Mouse (Mus musculus) heart, postnatal 25 days (tissue): ENCODE data around the gene Dock1. TPM values are rescaled to one million over a fixed set of nuclear protein-coding genes. Genes with fewer than 3 reads are reported as not detected.

ENCODE experiments used
- DNase-seq: peaks from one replicate; pipeline ENCODE4 v3.0.0; 2022; ENCODE audit warnings: low spot score
- intact Hi-C: fragments of 180-260 bp; cut with DNase I; formaldehyde crosslinking; loops from one replicate; pipeline ENCODE4 v1.15.1; 2025
- total RNA-seq, 2 experiments: library from RNA; stranded (reverse); gene quantifications; 2 replicates each; pipeline ENCODE4 v1.2.3; 2021

Gene Dock1
- total RNA-seq, 2 experiments from 2014 or later: 23.7 to 27.7 TPM

GRCm38 (mm10) chr7:134730406-134731126, 60.1 kb downstream of the Dock1 start:
- DNase-seq: no peak
- intact Hi-C loops: no loop called here

- intact Hi-C loops: no loop called here
- no peak for DNase-seq
Observed at GRCm38 (mm10) chr7:134747059-134747458, 76.6 kb downstream of the Dock1 start.

- intact Hi-C loops: no loop called here
- no peak for DNase-seq
Observed at GRCm38 (mm10) chr7:134748376-134748775, 77.9 kb downstream of the Dock1 start.

GRCm38 (mm10) chr7:134749613-134750012, 79.2 kb downstream of the Dock1 start:
- DNase-seq: no peak

GRCm38 (mm10) chr7:134751496-134751895, 81.0 kb downstream of the Dock1 start:
- intact Hi-C loops: no loop called here
- DNase-seq: no peak

More at GRCm38 (mm10) chr7:134749613-134750012, 79.2 kb downstream of the Dock1 start:
- intact Hi-C loops: no loop called here

GRCm38 (mm10) chr7:134753417-134753816, 83.0 kb downstream of the Dock1 start:
- intact Hi-C loops: no loop called here
- DNase-seq: no peak

GRCm38 (mm10) chr7:134757605-134758004, 87.2 kb downstream of the Dock1 start:
- intact Hi-C loops: no loop called here
- no peak for DNase-seq

GRCm38 (mm10) chr7:134761799-134762198, 91.3 kb downstream of the Dock1 start:
- no peak for DNase-seq
- intact Hi-C loops: no loop called here

- intact Hi-C loops: no loop called here
- DNase-seq: no peak
Observed at GRCm38 (mm10) chr7:134765130-134765529, 94.7 kb downstream of the Dock1 start.

- DNase-seq: no peak
- intact Hi-C loops: loop anchor here (5.0 kb wide), 1 partner anchor 99 kb away; the partner anchor contains the start of gene Dock1
Observed at GRCm38 (mm10) chr7:134771314-134771713, 100.9 kb downstream of the Dock1 start.

- no peak for DNase-seq
- intact Hi-C loops: loop anchor here (5.0 kb wide), 1 partner anchor 100 kb away; the partner anchor contains the start of gene Dock1
Observed at GRCm38 (mm10) chr7:134772363-134772762, 101.9 kb downstream of the Dock1 start.

GRCm38 (mm10) chr7:134772867-134773590, 102.6 kb downstream of the Dock1 start:
- intact Hi-C loops: loop anchor here (5.0 kb wide), 1 partner anchor 101 kb away; the partner anchor contains the start of gene Dock1
- no peak for DNase-seq

GRCm38 (mm10) chr7:134773761-134774415, 103.4 kb downstream of the Dock1 start:
- intact Hi-C loops: loop anchor here (5.0 kb wide), 1 partner anchor 102 kb away; the partner anchor contains the start of gene Dock1
- DNase-seq: no peak

GRCm38 (mm10) chr7:134774468-134775162, 104.2 kb downstream of the Dock1 start:
- DNase-seq: no peak
- intact Hi-C loops: loop anchor here (5.0 kb wide), 1 partner anchor 102 kb away; the partner anchor contains the start of gene Dock1

GRCm38 (mm10) chr7:134775671-134776070, 105.2 kb downstream of the Dock1 start:
- intact Hi-C loops: no loop called here
- DNase-seq: no peak

GRCm38 (mm10) chr7:134776306-134776705, 105.9 kb downstream of the Dock1 start:
- intact Hi-C loops: no loop called here
- no peak for DNase-seq

GRCm38 (mm10) chr7:134779761-134780160, 109.3 kb downstream of the Dock1 start:
- intact Hi-C loops: no loop called here
- no peak for DNase-seq

GRCm38 (mm10) chr7:134787110-134787509, 116.7 kb downstream of the Dock1 start:
- intact Hi-C loops: no loop called here
- no peak for DNase-seq

- intact Hi-C loops: no loop called here
- DNase-seq: no peak
Observed at GRCm38 (mm10) chr7:134794889-134795288, 124.4 kb downstream of the Dock1 start.

GRCm38 (mm10) chr7:134800079-134800478, 129.6 kb downstream of the Dock1 start:
- DNase-seq: no peak
- intact Hi-C loops: no loop called here
